Mouse (Mus musculus) right cerebral cortex, postnatal 36 days (tissue): ENCODE measurements around the gene Rcc1.
A peak's percentile ranks its signal among the peaks of the same experiment; 100 is the strongest.

Source experiments
- DNase-seq, 2 experiments: peaks; one replicate each; pipeline ENCODE4 v3.0.0; 2022; ENCODE audit warnings: low spot score in 2 of 2, mixed read lengths in 1 of 2

The Rcc1 gene

DNA sequence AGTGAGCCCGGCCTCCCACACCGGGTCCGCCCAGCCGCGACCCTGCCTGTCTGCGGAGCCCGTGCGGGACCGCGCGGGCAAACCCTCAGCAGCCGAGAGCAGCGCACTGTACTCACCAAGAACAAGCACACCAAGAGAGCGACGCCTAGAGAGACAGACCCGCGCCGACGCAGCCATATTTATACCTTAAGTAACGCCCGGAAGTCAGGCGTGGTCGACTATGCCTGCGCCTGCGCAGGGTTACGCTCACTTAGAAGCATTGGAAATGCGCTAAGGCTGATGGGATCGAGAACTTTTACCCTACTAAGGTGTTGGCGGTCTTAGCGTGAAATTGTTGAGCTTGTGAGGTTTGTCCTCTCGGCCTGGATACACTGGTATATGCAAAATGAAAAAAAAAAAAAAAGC is at the start of gene Rcc1:
TSS of gene Rcc1 (minus strand) at position 125 of the 405 bp plus-strand sequence.
- peak; percentile 85 to 86 for DNase-seq

GRCm38 (mm10) chr4:132401016-132401415 is 47.6 kb upstream of the Rcc1 start:
- DNase-seq, result no peak

DNA sequence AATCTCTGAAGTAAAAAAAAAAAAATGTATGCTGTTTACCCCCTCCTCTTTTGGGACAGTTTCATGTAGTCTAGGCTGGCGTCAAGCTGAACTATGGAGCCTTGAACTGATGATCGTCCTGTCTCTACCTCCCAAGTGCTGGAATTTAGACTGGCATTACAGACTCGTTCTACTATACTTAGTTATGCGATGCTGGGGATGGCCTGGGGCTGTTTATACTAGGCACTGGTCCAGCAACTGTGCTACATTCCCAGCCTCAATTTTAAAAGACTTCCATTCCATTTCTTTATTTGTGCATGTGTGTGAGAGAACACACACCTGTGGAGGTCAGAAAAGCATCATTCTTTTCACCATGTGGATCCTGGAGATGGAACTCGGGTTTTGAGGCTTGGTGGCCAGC is 45.5 kb upstream of the Rcc1 start:
- DNase-seq, result no peak

DNA sequence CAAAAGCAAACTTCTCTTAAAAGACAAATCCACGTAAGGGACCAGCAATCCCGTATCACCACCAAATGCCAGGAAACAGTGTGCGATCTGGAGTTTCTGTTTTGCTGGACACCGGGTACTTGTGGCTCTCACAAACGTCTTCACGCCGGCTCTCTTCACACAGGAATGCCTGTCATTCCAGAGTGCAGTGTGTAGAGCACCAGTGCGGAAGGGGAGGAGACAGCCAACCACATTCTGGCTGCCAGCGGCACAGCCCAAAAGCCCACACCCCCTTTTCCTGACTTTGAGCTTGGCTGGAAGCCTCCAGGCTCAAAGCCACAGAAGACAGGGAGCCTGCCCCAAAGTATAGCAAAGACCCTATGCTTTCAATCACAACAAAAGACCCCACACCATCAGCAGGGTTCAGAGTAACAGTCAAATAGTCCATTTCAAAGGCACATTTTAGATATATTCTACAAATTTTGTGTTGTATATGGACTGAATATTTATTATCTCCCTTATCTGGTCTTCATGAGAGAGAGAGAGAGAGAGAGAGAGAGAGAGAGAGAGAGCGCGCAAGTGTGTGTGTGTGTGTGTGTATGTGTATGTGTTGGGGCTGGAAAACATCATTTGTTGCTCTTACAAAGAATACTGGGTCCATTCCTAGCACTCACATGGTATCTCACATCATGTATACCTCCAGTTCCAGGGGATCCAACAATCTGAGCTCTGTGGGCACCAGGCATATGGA is 44.8 kb upstream of the Rcc1 start:
- DNase-seq, result no peak

DNA sequence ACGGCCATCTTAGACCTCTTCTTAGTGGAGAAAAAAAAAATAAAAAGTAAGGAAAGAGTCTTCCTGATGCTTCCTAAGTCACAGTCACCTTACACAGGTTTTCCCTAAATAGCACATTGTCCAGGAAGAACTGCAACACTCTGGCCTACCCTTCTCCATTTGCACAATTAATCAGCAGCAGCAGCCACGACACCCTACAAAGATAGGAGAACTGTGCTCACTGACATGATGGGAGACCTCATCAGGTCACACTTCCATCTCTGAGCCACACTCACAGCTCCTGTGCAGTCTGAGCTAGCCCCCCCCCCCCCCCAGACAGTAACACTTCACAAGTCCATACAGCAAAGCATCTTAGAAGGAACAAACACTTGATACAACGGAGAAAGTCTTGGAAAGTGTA is 43.7 kb upstream of the Rcc1 start:
- no peak for DNase-seq

DNA sequence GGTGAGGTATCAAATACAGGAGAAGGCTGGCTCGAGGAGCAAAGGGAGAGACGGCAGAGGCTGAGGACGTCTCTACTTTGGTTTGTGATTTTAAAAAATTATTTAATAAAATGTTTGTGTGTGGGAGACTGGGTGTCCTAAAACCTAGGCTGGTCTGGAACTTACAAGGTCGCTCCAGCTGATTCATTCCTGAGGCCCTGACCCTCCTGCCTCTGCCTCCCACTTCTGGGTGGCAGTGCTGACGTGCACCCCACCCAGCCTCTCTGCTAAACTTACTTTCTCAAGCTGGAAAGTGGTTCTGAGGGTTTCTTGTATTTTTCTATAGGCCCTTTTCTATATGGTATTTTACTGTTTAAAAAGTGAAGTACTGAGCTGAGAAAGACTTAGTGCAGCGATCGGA is 42.8 kb upstream of the Rcc1 start:
- no peak for DNase-seq

- no peak for DNase-seq
Observed at GRCm38 (mm10) chr4:132391063-132391740, 37.8 kb upstream of the Rcc1 start.

GRCm38 (mm10) chr4:132389302-132389701 is 35.9 kb upstream of the Rcc1 start:
- DNase-seq, result no peak

DNA sequence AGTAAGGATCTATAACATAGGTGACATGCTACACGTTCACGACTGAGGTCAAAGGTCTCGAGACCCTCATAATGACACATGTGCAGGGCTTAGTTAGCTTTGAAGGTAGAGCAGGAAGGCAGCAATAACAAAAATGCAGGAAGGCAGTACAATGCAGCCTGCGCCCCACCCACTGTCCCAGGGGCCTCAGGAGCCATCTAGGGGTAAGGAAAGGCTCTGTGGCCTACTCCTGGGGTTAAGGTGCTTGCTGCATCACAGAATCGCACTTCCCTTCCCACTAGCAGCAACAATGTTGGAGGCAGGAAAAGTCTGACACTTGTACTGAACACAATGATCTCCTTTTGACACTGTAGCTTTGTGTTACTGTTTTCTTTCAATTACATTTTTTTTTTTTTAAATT is 34.2 kb upstream of the Rcc1 start:
- DNase-seq, result no peak

DNA sequence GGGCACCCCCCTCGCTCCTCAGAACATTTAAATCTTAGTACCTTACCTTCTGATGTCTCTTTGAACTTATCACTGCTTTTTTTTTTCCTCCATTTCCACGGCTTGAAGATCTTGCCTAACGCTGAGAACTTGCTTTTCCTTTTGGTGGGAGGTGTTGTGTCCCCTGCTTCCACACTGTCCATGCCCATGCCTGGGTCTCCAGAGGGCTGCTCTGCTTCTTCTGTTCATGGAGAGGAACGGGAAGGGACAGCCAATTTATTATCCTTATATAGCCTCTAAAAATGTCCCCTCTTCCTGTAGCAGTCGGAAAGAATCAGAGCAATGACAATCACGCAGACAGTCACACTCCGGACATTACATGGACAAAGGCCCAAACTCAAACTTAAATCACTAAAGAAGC is 33.4 kb upstream of the Rcc1 start:
- DNase-seq, result no peak

- DNase-seq, result no peak
Observed at GRCm38 (mm10) chr4:132385771-132386410, 32.5 kb upstream of the Rcc1 start.

- no peak for DNase-seq
Observed at GRCm38 (mm10) chr4:132383455-132383854, 30.1 kb upstream of the Rcc1 start.

GRCm38 (mm10) chr4:132382296-132382695 is 28.9 kb upstream of the Rcc1 start:
- DNase-seq, result no peak

- no peak for DNase-seq
Observed at GRCm38 (mm10) chr4:132380965-132381616, 27.7 kb upstream of the Rcc1 start.

GRCm38 (mm10) chr4:132373820-132374219 is 20.4 kb upstream of the Rcc1 start:
- no peak for DNase-seq

- DNase-seq, result no peak
Observed at GRCm38 (mm10) chr4:132369953-132370750, 16.7 kb upstream of the Rcc1 start.

DNA sequence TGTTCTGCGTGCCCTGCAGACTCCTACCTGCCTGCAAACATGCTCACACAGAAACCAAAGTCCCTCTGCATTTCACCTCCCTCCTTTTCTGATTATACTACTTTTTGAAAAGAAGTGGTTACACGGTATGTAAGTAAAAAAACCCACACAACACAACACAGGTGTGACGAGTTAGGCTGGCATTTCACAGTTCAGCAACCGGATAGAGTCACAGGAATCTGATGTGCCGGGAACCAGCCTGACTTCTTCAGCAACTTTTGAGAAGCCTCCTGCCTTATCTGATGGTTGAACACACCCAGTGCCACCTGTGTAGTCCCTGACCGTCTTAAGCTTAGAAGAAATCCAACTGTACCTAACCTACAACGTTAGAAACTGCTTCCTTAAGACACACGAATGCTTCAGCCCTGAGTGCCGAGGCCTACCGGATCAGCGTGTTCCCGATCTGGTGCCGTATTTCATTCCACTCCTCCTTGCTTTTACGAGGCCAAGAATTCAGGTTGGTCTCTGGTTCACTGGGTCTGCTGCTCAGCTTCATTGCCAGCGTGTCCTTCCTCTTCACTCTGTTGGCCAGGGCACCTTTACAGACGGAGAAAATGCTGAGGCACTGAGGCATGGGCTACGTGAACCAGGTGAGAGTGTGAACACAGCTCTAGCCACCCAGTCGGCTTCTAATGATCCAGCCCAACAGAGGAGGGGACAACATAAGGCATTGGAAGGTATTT is 14.2 kb upstream of the Rcc1 start:
- no peak for DNase-seq

GRCm38 (mm10) chr4:132365450-132366060 is 12.2 kb upstream of the Rcc1 start:
- no peak for DNase-seq

GRCm38 (mm10) chr4:132363487-132363886 is 10.1 kb upstream of the Rcc1 start:
- DNase-seq, result no peak

- DNase-seq, result no peak
Observed at GRCm38 (mm10) chr4:132359510-132359909, 6.1 kb upstream of the Rcc1 start.
